Mouse (Mus musculus) kidney, embryonic 14.5 days (tissue): ENCODE results near the gene Grm8. TPM values are rescaled to one million over a fixed set of nuclear protein-coding genes. Genes with fewer than 3 reads are reported as not detected.

Experiments used
- ATAC-seq: fragments of 200-750 bp; cut with Nextera tagmentation; 2 replicates; pipeline ENCODE4 v1.8.0; 2017; ENCODE audit warnings: moderate number of reproducible peaks, mild to moderate bottlenecking, moderate TSS enrichment, moderate library complexity; ENCODE audit not compliant: low FRiP score, low TSS enrichment
- H3K27ac ChIP-seq: fragments of 300-500 bp; sonication (generic); 2 replicates; pipeline ENCODE4 v1.5.1; 2014; ENCODE audit warnings: low read depth, mild to moderate bottlenecking, low read length, moderate library complexity, mixed read lengths
- H3K27me3 ChIP-seq: fragments of 300-500 bp; sonication (generic); 2 replicates; pipeline ENCODE4 v1.6.1; 2014; ENCODE audit warnings: mild to moderate bottlenecking, low read length; ENCODE audit not compliant: control insufficient read depth, insufficient read depth
- H3K36me3 ChIP-seq: fragments of 300-500 bp; sonication (generic); 2 replicates; pipeline ENCODE4 v1.6.1; 2014; ENCODE audit warnings: low read length, mixed read lengths; ENCODE audit not compliant: control insufficient read depth, insufficient read depth
- H3K4me1 ChIP-seq: fragments of 300-500 bp; sonication (generic); 2 replicates; pipeline ENCODE4 v1.6.1; 2014; ENCODE audit warnings: low read length, mixed read lengths; ENCODE audit not compliant: control insufficient read depth, insufficient read depth
- H3K4me2 ChIP-seq: fragments of 300-500 bp; sonication (generic); replicated peaks from 2 replicates; pipeline ENCODE4 v1.6.1; 2014; ENCODE audit warnings: low read depth, mild to moderate bottlenecking, low read length
- H3K4me3 ChIP-seq: fragments of 300-500 bp; sonication (generic); 2 replicates; pipeline ENCODE4 v1.5.1; 2014; ENCODE audit warnings: mild to moderate bottlenecking, low read length
- H3K9ac ChIP-seq: fragments of 300-500 bp; sonication (generic); 2 replicates; pipeline ENCODE4 v1.6.1; 2014; ENCODE audit warnings: low read depth, mild to moderate bottlenecking, low read length, moderate library complexity
- H3K9me3 ChIP-seq: fragments of 300-500 bp; sonication (generic); 2 replicates; pipeline ENCODE4 v1.6.1; 2016; ENCODE audit warnings: low read length; ENCODE audit not compliant: control insufficient read depth
- WGBS: fragments of 180-500 bp; shearing (Covaris S2); extraction: QIAGEN DNeasy Blood & Tissue Kit; methylation state at CpG from one replicate; pipeline ENCODE4 v1.1.7; 2014; 5-methylcytosine and 5-hydroxymethylcytosine counted together
- polyA plus RNA-seq: library from polyadenylated mRNA; unstranded; fragments of >200 nt; fragmentation: Nextera tagmentation; extraction: Ambion mirVana; gene quantifications from 2 replicates; pipeline ENCODE4 v1.2.1, GENCODE M21; 2014

Gene Grm8
- polyA plus RNA-seq, 1 experiment from 2014 or later = 1.0 TPM

DNA sequence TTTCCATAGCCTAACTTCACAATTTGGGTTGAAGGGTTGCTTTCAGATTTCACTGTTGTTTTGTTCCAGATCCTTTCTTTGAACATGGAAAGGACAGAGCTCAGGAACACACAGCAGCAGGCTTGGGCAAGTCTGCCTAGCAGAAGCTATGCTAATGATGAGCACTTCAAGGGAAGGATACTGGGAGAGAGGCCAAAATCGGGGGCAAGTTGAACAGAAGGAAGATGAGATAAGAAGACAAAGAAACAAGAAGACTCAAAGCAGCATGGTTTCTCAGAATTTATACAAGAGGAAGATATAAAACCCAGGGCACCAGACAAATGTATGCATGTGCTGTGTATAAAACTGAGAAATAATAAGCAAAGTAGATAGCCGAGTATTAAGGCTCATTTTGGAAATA, 786.7 kb downstream of the Grm8 start:
- Histone ChIP-seq H3K27ac (no peak overlapping the region), H3K36me3 (no peaks in the 10 kb centered on the region), H3K4me3 (no peak overlapping the region), H3K4me1 (no peaks in the 10 kb centered on the region), H3K27me3 (no peaks in the 10 kb centered on the region), H3K9ac (no peak overlapping the region), H3K9me3 (no peaks in the 10 kb centered on the region), H3K4me2 (no peak overlapping the region)
- no peak for ATAC-seq
- 81% methylated on average over 2 of the region's 2 CpGs for WGBS

DNA sequence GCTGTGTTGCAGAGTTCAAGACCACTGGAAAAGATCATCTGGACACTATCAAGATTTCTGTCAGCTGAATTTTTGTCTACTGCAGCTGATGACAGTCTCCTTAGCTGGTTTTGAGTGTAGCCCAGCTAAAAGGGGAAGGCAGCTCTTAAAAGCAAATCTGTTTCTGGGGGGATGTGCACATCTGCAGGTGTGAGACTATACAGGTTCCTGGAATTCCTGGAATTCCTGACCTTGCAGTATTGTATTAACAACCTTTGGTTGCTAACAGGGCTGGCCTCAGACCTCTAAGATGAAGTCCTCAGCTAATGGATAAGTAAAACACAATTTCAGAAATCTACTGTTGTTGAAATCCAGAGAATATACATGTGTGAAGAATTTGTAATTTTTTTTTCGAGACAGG, 788.7 kb downstream of the Grm8 start:
- Histone ChIP-seq H3K4me1 (no peaks in the 10 kb centered on the region), H3K9me3 (no peaks in the 10 kb centered on the region), H3K9ac (no peak overlapping the region), H3K36me3 (no peaks in the 10 kb centered on the region), H3K4me3 (no peak overlapping the region), H3K27ac (no peak overlapping the region), H3K27me3 (no peaks in the 10 kb centered on the region), H3K4me2 (no peak overlapping the region)
- WGBS = 82% methylated on average over 1 of the region's 1 CpGs
- ATAC-seq = no peak

DNA sequence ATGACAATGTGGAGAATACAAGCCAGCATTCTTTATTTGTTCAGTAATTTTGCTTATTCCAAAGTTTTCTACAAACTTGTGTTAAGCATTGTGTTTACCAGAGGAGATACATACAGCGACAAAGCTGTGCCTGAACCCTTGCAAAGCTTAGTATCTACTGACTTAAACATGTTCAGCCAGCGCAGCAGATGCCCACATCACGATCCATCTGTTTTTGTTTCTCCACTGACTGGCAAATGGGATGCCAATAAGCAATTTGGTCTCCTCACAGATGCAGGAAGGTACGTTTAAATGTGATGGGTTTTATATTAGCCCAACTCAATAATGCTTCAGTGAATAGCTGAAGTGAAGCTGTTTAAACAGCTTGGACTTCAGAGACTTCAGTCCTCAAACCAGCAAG, 794.8 kb downstream of the Grm8 start:
- Histone ChIP-seq H3K4me3 (no peak overlapping the region), H3K4me2 (no peak overlapping the region), H3K4me1 (no peaks in the 10 kb centered on the region), H3K9me3 (no peaks in the 10 kb centered on the region), H3K36me3 (no peaks in the 10 kb centered on the region), H3K27me3 (no peaks in the 10 kb centered on the region), H3K27ac (no peak overlapping the region), H3K9ac (no peak overlapping the region)
- WGBS = 72% methylated on average over 4 of the region's 4 CpGs
- ATAC-seq = no peak

DNA sequence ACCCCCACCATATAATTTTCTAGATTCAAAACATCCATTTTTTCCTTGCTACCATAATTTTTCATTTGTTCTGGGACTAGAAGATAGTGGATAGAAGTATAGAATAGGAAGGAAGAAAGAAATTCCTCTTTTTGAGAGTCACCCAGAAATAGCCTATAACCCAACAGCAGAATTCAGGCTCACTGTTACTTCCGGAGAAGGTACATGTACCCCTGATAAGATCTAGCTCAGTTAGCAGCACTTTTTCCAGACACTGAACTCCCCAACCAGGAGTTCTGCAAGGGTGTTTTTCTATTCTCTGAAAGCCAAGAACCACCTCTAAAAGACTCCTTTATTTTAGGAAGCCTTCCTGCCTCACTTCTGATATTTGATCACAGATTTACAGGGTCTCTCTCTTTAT, 816.4 kb downstream of the Grm8 start:
- no peaks in the 10 kb centered on the region for H3K36me3 ChIP-seq
- 63% methylated on average over 1 of the region's 1 CpGs for WGBS
- no peak overlapping the region for H3K27ac ChIP-seq
- H3K9me3 ChIP-seq = no peaks in the 10 kb centered on the region
- no peaks in the 10 kb centered on the region for H3K4me1 ChIP-seq
- ATAC-seq = no peak
- H3K4me2 ChIP-seq = no peak overlapping the region
- H3K4me3 ChIP-seq = no peak overlapping the region
- no peak overlapping the region for H3K9ac ChIP-seq
- no peaks in the 10 kb centered on the region for H3K27me3 ChIP-seq

DNA sequence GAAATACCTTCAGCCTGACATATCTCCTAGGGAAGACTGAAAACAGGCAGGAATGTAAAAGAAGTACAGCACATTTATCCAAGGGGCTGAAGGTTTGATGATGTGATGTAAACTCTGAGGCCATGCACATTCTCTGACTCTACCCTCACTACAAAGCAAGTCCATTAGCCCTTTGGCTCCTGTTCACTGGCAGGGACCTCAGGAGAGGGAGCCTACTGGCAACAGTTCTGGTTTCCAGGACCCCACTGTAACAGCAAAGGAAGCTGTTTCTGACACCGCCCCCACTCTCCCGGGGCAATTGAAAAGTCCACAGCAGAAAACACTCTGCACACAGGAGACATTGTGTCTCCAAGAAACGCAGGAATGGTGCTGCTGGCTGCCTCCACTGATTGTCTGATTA, 817.6 kb downstream of the Grm8 start:
- Histone ChIP-seq H3K9ac (no peak overlapping the region), H3K36me3 (no peaks in the 10 kb centered on the region), H3K4me1 (no peaks in the 10 kb centered on the region), H3K27me3 (no peaks in the 10 kb centered on the region), H3K27ac (no peak overlapping the region), H3K4me2 (no peak overlapping the region), H3K9me3 (no peaks in the 10 kb centered on the region), H3K4me3 (no peak overlapping the region)
- ATAC-seq = no peak
- WGBS = 38% methylated on average over 3 of the region's 3 CpGs

DNA sequence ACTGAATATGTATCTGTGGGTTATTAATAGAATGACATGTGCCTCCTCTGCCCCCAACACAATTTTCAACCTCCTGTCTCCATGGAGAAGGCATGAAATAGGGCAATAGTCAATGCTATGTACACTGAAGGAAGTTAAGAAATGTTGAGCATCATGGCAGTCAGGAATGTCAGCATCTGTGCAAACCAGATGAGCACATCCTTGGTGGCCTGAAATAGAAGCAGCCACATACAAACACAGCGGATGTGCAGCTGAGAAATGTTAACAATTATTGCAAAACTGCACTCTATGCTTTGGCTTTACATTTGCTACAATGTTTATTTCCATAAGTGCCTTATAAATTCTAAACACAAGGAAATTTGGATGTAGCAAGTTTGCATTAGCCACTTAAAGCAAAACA, 819.0 kb downstream of the Grm8 start:
- ATAC-seq = no peak
- H3K4me3 ChIP-seq = no peak overlapping the region
- no peaks in the 10 kb centered on the region for H3K9me3 ChIP-seq
- WGBS = 91% methylated on average over 1 of the region's 1 CpGs
- H3K27ac ChIP-seq = no peak overlapping the region
- no peak overlapping the region for H3K9ac ChIP-seq
- H3K4me1 ChIP-seq = no peaks in the 10 kb centered on the region
- no peaks in the 10 kb centered on the region for H3K36me3 ChIP-seq
- H3K4me2 ChIP-seq = no peak overlapping the region
- no peaks in the 10 kb centered on the region for H3K27me3 ChIP-seq

DNA sequence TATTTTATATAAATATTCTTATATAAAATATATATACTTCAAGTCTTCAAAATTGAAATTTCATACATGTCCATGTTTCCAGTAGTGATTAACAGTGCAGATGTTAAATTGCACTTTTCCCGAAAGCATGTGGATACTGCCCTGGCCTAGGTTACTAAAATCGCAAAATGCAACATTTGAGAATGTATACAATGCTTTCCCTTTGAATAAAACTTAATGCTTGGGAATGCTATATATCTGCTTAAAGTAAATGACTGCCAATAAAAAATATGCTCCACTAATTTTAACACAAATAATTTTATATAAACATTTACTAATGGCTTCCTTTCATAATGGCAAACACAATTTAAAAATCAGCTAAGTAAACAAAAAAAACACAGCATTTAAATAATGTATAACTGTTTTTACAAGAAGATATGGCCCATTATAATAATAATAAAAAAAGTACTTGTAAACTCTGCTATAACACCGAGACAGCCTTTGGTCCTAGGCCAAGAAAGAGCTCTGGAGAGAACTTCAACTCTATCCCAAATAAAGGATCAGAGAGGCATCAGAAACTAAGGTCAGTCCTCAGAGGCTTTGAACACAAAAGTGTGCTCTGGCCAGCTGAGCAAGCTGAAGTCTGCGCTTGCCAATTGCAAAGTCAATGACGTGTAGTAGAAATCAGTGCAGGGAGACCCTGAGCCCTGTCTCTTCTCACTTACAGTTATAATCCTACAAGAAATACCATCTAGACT, 820.5 kb downstream of the Grm8 start:
- H3K9me3 ChIP-seq = no peaks in the 10 kb centered on the region
- ATAC-seq = no peak
- 76% methylated on average over 5 of the region's 5 CpGs for WGBS
- H3K4me3 ChIP-seq = no peak overlapping the region
- no peaks in the 10 kb centered on the region for H3K27me3 ChIP-seq
- H3K9ac ChIP-seq = no peak overlapping the region
- H3K36me3 ChIP-seq = no peaks in the 10 kb centered on the region
- no peak overlapping the region for H3K4me2 ChIP-seq
- H3K27ac ChIP-seq = no peak overlapping the region
- H3K4me1 ChIP-seq = no peaks in the 10 kb centered on the region

DNA sequence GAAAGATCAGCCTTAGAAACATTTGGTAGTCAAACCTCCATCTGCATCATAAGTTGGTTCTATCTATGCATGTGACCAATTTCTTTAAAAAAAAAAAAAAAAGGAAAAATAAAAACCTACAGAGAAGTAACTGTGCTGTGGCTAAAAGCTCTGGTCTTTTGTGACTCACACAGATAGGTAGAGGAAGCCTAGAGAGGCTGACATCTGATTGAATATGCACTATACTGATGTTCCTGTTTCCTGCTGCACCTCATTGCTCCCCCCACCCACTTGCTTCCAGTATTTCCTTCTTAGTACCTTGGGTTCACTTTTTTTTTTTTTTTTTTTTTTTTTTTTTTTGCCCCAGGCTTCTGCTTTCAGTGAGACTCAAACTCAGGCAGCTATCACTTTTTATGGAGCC, 824.6 kb downstream of the Grm8 start:
- H3K4me3 ChIP-seq = no peak overlapping the region
- H3K27me3 ChIP-seq = no peaks in the 10 kb centered on the region
- no peaks in the 10 kb centered on the region for H3K9me3 ChIP-seq
- H3K4me2 ChIP-seq = no peak overlapping the region
- no peak for ATAC-seq
- no peaks in the 10 kb centered on the region for H3K36me3 ChIP-seq
- H3K9ac ChIP-seq = no peak overlapping the region
- no peaks in the 10 kb centered on the region for H3K4me1 ChIP-seq
- no peak overlapping the region for H3K27ac ChIP-seq

DNA sequence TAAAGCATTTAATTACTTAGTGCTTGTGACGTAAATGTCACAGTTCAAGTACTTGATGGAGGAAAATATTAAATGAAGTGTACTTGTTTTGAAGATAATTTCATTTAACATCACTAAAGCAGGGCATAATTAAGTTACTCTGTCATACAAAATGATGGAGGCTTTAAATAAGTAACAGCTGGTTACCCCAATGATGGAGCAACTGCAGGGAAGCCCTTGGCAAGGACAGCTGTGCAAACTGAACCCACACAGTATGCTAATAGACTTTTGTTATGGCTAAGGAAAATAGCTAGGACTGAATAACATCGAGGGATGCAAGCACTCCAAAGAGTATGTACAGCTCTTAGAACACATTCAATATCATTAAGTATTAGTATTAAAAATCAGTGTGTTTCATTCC, 829.6 kb downstream of the Grm8 start:
- no peak overlapping the region for H3K27ac ChIP-seq
- no peak overlapping the region for H3K4me2 ChIP-seq
- ATAC-seq = no peak
- no peaks in the 10 kb centered on the region for H3K36me3 ChIP-seq
- H3K9me3 ChIP-seq = no peaks in the 10 kb centered on the region
- 84% methylated on average over 2 of the region's 2 CpGs for WGBS
- H3K4me3 ChIP-seq = no peak overlapping the region
- no peaks in the 10 kb centered on the region for H3K27me3 ChIP-seq
- H3K9ac ChIP-seq = no peak overlapping the region
- H3K4me1 ChIP-seq = no peaks in the 10 kb centered on the region
